Mouse (Mus musculus) heart, embryonic 16.5 days (tissue): Measurements from ENCODE around the gene 1700003E16Rik. TPM values are rescaled to one million over a fixed set of nuclear protein-coding genes. Genes with fewer than 3 reads are reported as not detected.

Experiments used
- ATAC-seq: fragments of 200-750 bp; cut with Nextera tagmentation; replicated peaks from 2 replicates; pipeline ENCODE4 v1.8.0; 2017; ENCODE audit warnings: moderate number of reproducible peaks; ENCODE audit not compliant: insufficient read depth, low FRiP score; ENCODE audit errors: extremely low read depth
- H3K27ac ChIP-seq: fragments of 300-500 bp; sonication (generic); 2 replicates; pipeline ENCODE4 v1.5.1; 2014; ENCODE audit warnings: mild to moderate bottlenecking, low read length, control low read depth, moderate library complexity
- H3K27me3 ChIP-seq: fragments of 300-500 bp; sonication (generic); 2 replicates; pipeline ENCODE4 v1.6.1; 2014; ENCODE audit warnings: low read length, mixed read lengths; ENCODE audit not compliant: control insufficient read depth, insufficient read depth
- H3K36me3 ChIP-seq: fragments of 300-500 bp; sonication (generic); 2 replicates; pipeline ENCODE4 v1.6.1; 2014; ENCODE audit not compliant: control insufficient read depth, insufficient read depth
- H3K4me1 ChIP-seq: fragments of 300-500 bp; sonication (generic); 2 replicates; pipeline ENCODE4 v1.6.1; 2014; ENCODE audit warnings: low read length, mixed read lengths; ENCODE audit not compliant: control insufficient read depth, insufficient read depth
- H3K4me2 ChIP-seq: fragments of 300-500 bp; sonication (generic); 2 replicates; pipeline ENCODE4 v1.6.1; 2014; ENCODE audit warnings: low read depth, mild to moderate bottlenecking, control low read depth, low read length
- H3K4me3 ChIP-seq: fragments of 300-500 bp; sonication (generic); 2 replicates; pipeline ENCODE4 v1.5.1; 2014; ENCODE audit warnings: mild to moderate bottlenecking, control low read depth, low read length
- H3K9ac ChIP-seq: fragments of 300-500 bp; sonication (generic); 2 replicates; pipeline ENCODE4 v1.6.1; 2014; ENCODE audit warnings: low read length, control low read depth
- H3K9me3 ChIP-seq: fragments of 300-500 bp; sonication (generic); replicated peaks from 2 replicates; pipeline ENCODE4 v1.6.1; 2016; ENCODE audit warnings: low read length; ENCODE audit not compliant: control insufficient read depth
- WGBS: fragments of 180-500 bp; shearing (Covaris S2); extraction: QIAGEN DNeasy Blood & Tissue Kit; methylation state at CpG from one replicate; pipeline ENCODE4 v1.1.7; 2014; 5-methylcytosine and 5-hydroxymethylcytosine counted together
- polyA plus RNA-seq: library from polyadenylated mRNA; unstranded; fragments of >200 nt; fragmentation: Nextera tagmentation; extraction: Ambion mirVana; gene quantifications from 2 replicates; pipeline ENCODE4 v1.2.1, GENCODE M21; 2015

Gene 1700003E16Rik
- polyA plus RNA-seq, 1 experiment from 2014 or later, result 1.5 TPM

GRCm38 (mm10) chr6:83205851-83206250 lies 49.6 kb downstream of the 1700003E16Rik start:
- no peak for ATAC-seq
- no peak overlapping the region for H3K4me2 ChIP-seq

GRCm38 (mm10) chr6:83206321-83206720 lies 50.1 kb downstream of the 1700003E16Rik start:
- Histone ChIP-seq H3K4me1 (peaks cover 6% of the 10 kb centered on the region; the same call in 1 of the 2 replicates), H3K27me3 (no peaks in the 10 kb centered on the region), H3K36me3 (no peaks in the 10 kb centered on the region), H3K27ac (no peak overlapping the region), H3K4me2 (no peak overlapping the region), H3K4me3 (no peak overlapping the region), H3K9me3 (no peaks in the 10 kb centered on the region), H3K9ac (no peak overlapping the region)
- ATAC-seq, result no peak
- WGBS, result 63% methylated on average over 11 of the region's 11 CpGs

More at GRCm38 (mm10) chr6:83205851-83206250, 49.6 kb downstream of the 1700003E16Rik start:
- Histone ChIP-seq H3K36me3 (0 out of 2 replicates have a peak, but pooled peaks cover 3% of the 10 kb centered on the region), H3K4me3 (no peak overlapping the region), H3K4me1 (peaks cover 6% of the 10 kb centered on the region; the same call in 1 of the 2 replicates), H3K9me3 (no peaks in the 10 kb centered on the region), H3K27me3 (no peaks in the 10 kb centered on the region), H3K9ac (no peak overlapping the region), H3K27ac (no peak overlapping the region)
- 88% methylated on average over 3 of the region's 3 CpGs for WGBS

- H3K4me1 ChIP-seq, result peaks cover 6% of the 10 kb centered on the region; the same call in 1 of the 2 replicates
- H3K27ac ChIP-seq, result no peak overlapping the region
- no peak overlapping the region for H3K4me2 ChIP-seq
- no peak overlapping the region for H3K9ac ChIP-seq
- H3K36me3 ChIP-seq, result no peaks in the 10 kb centered on the region
- H3K4me3 ChIP-seq, result no peak overlapping the region
- no peaks in the 10 kb centered on the region for H3K9me3 ChIP-seq
- no peak for ATAC-seq
- 57% methylated on average over 9 of the region's 9 CpGs for whole genome bisulfite sequencing
- no peaks in the 10 kb centered on the region for H3K27me3 ChIP-seq
Measured at GRCm38 (mm10) chr6:83207361-83208049, 51.3 kb downstream of the 1700003E16Rik start.

- 88% methylated on average over 2 of the region's 2 CpGs for WGBS
- Histone ChIP-seq H3K9ac (no peak overlapping the region), H3K27me3 (no peaks in the 10 kb centered on the region), H3K4me1 (peaks cover 6% of the 10 kb centered on the region; the same call in 1 of the 2 replicates), H3K36me3 (no peaks in the 10 kb centered on the region), H3K4me2 (no peak overlapping the region), H3K9me3 (no peaks in the 10 kb centered on the region), H3K4me3 (no peak overlapping the region), H3K27ac (no peak overlapping the region)
- ATAC-seq, result no peak
Measured at GRCm38 (mm10) chr6:83208050-83208400, 51.8 kb downstream of the 1700003E16Rik start.

- no peaks in the 10 kb centered on the region for H3K36me3 ChIP-seq
- H3K9ac ChIP-seq, result no peak overlapping the region
- no peaks in the 10 kb centered on the region for H3K27me3 ChIP-seq
- no peak for ATAC-seq
- H3K9me3 ChIP-seq, result no peaks in the 10 kb centered on the region
- no peak overlapping the region for H3K4me3 ChIP-seq
- WGBS, result 29% methylated on average over 2 of the region's 2 CpGs
- H3K4me2 ChIP-seq, result no peak overlapping the region
- H3K27ac ChIP-seq, result no peak overlapping the region
- H3K4me1 ChIP-seq, result peaks cover 8% of the 10 kb centered on the region
Measured at GRCm38 (mm10) chr6:83210495-83210894, 54.3 kb downstream of the 1700003E16Rik start.

GRCm38 (mm10) chr6:83211526-83211925 lies 55.3 kb downstream of the 1700003E16Rik start:
- no peak for ATAC-seq
- Histone ChIP-seq H3K27ac (no peak overlapping the region), H3K9ac (no peak overlapping the region), H3K4me1 (peaks cover 8% of the 10 kb centered on the region), H3K27me3 (no peaks in the 10 kb centered on the region), H3K4me2 (no peak overlapping the region), H3K9me3 (no peaks in the 10 kb centered on the region), H3K36me3 (no peaks in the 10 kb centered on the region), H3K4me3 (no peak overlapping the region)
- WGBS, result 21% methylated on average over 5 of the region's 5 CpGs

Other genes with a start within 250 kb of the 1700003E16Rik start
- gene Sema4f, start 216.6 kb upstream of the 1700003E16Rik start, polyA plus RNA-seq, result 0.53 and 1.2 TPM in 2 replicates
- 0.69 and 0.71 TPM in 2 replicates for gene M1ap, start 209.5 kb upstream of the 1700003E16Rik start, polyA plus RNA-seq
- 8.5 and 9.5 TPM in 2 replicates for gene Dok1, start 122.9 kb upstream of the 1700003E16Rik start, polyA plus RNA-seq
- 8.0 and 8.3 TPM in 2 replicates for gene Loxl3, start 122.2 kb upstream of the 1700003E16Rik start, polyA plus RNA-seq
- gene Aup1, start 101.9 kb upstream of the 1700003E16Rik start, polyA plus RNA-seq, result 140 and 148 TPM in 2 replicates
- gene Htra2, start 101.1 kb upstream of the 1700003E16Rik start, polyA plus RNA-seq, result 81.8 and 94.5 TPM in 2 replicates
- gene Dqx1, start 98.6 kb upstream of the 1700003E16Rik start, polyA plus RNA-seq, result 0.57 and 0.75 TPM in 2 replicates
- gene Tlx2, start 86.1 kb upstream of the 1700003E16Rik start, polyA plus RNA-seq, result 0.27 and 0.45 TPM in 2 replicates
- 16.6 and 18.0 TPM in 2 replicates for gene Pcgf1, start 78.5 kb upstream of the 1700003E16Rik start, polyA plus RNA-seq
- gene Lbx2, start 70.0 kb upstream of the 1700003E16Rik start, polyA plus RNA-seq, result 0.35 and 0.40 TPM in 2 replicates
- 2.0 and 2.6 TPM in 2 replicates for gene Ccdc142, start 54.8 kb upstream of the 1700003E16Rik start, polyA plus RNA-seq
- gene Gm42688, start 54.8 kb upstream of the 1700003E16Rik start, polyA plus RNA-seq, result 1.9 and 2.2 TPM in 2 replicates
- 165 and 169 TPM in 2 replicates for gene Mrpl53, start 47.4 kb upstream of the 1700003E16Rik start, polyA plus RNA-seq
- 14.0 and 23.9 TPM in 2 replicates for gene Mogs, start 40.9 kb upstream of the 1700003E16Rik start, polyA plus RNA-seq
- gene Wbp1, start 34.8 kb upstream of the 1700003E16Rik start, polyA plus RNA-seq, result 96.1 and 98.3 TPM in 2 replicates
- gene Ino80b, start 31.0 kb upstream of the 1700003E16Rik start, polyA plus RNA-seq, result 7.4 and 8.1 TPM in 2 replicates
- gene Rtkn, start 20.9 kb upstream of the 1700003E16Rik start, polyA plus RNA-seq, result 21.1 and 26.0 TPM in 2 replicates
- gene Wdr54, start within 50 bp of the 1700003E16Rik start, polyA plus RNA-seq, result 3.8 and 5.4 TPM in 2 replicates
- gene Dctn1, start 9.5 kb downstream of the 1700003E16Rik start, polyA plus RNA-seq, result 76.9 and 78.1 TPM in 2 replicates
- 0.17 and 0.50 TPM in 2 replicates for gene Slc4a5, start 63.4 kb downstream of the 1700003E16Rik start, polyA plus RNA-seq
- gene Mthfd2, start 169.5 kb downstream of the 1700003E16Rik start, polyA plus RNA-seq, result 26.9 and 28.3 TPM in 2 replicates
- 35.4 and 35.8 TPM in 2 replicates for gene Mob1a, start 169.6 kb downstream of the 1700003E16Rik start, polyA plus RNA-seq
- 259 and 264 TPM in 2 replicates for gene Bola3, start 192.7 kb downstream of the 1700003E16Rik start, polyA plus RNA-seq